ENCODE assay signal across 11 mouse cellular contexts in genomic region chr14:122465931-122466490, GRCm38 (mm10). TPM values are rescaled to one million over a fixed set of nuclear protein-coding genes. Genes with fewer than 3 reads are reported as not detected.
DNase-seq lines count a peak whose midpoint lies in the region; ATAC-seq and TF ChIP-seq lines count a peak whose summit lies in the region.
"Had no signal": no experiment of that assay in that cellular context is flagged by ENCODE, and none has a peak within 500 bp of the region (broad histone marks: within the 10 kb centered on the region; RNA-seq: fewer than 3 reads in every experiment).

No protein-coding gene starts in this region.

- H3K4me3 ChIP-seq in forebrain, embryonic 12.5 days (replicated peaks): peak overlapping the region; percentile 72
- peak overlapping the region; percentile 55; the same call in 1 of the 2 replicates for H3K4me3 ChIP-seq in limb, embryonic 14.5 days (replicated peaks; ENCODE audit: low read length)
- H3K4me3 ChIP-seq in stomach, postnatal 0 days (ENCODE audit: low read depth, low read length): no peak overlapping the region

- no peak for TF ChIP-seq CTCF in stomach, postnatal 0 days (IDR thresholded peaks at IDR 0.05; ENCODE audit: low read depth)

- DNase-seq in embryo, embryonic 10.5 days (ENCODE audit: low spot score): peak; percentile 46
- no peak for DNase-seq in embryo, embryonic 9.5 days (ENCODE audit: extremely low spot score)
- DNase-seq in ES-CJ7 (ENCODE audit: low read depth, low spot score) (peak; percentile 69), MN1 (ENCODE audit: low spot score) (no peak)
- DNase-seq in limb, embryonic 14.5 days (ENCODE audit: low spot score): no peak
- no peak for DNase-seq in thymus, postnatal 0 days (ENCODE audit: low spot score)
- DNase-seq in stomach, postnatal 0 days (ENCODE audit: low spot score): no peak

- H3K9ac ChIP-seq in forebrain, embryonic 12.5 days: peak overlapping the region; percentile 96
- 0 out of 2 replicates have a peak overlapping the region, but pooled peaks have one; percentile 7 for H3K9ac ChIP-seq in limb, embryonic 14.5 days (ENCODE audit: low read depth, low read length, severe bottlenecking)
- no peak overlapping the region for H3K9ac ChIP-seq in stomach, postnatal 0 days (ENCODE audit: low read length)
- H3K9ac ChIP-seq: embryonic facial prominence, embryonic 15.5 days had no signal

- TF ChIP-seq EP300 in stomach, postnatal 0 days (optimal IDR thresholded peaks at IDR 0.05): no peak

- H3K27ac ChIP-seq in forebrain, embryonic 12.5 days: peak overlapping the region; percentile 99
- H3K27ac ChIP-seq in limb, embryonic 14.5 days (replicated peaks; ENCODE audit: low read depth, low read length): no peak overlapping the region
- H3K27ac ChIP-seq in stomach, postnatal 0 days (replicated peaks): no peak overlapping the region
- H3K27ac ChIP-seq: embryonic facial prominence, embryonic 15.5 days had no signal

- TF ChIP-seq POLR2A in limb, embryonic 14.5 days (IDR thresholded peaks at IDR 0.05; ENCODE audit: borderline replicate concordance, extremely low read depth, insufficient read depth, insufficient read length): no peak

- H3K9me3 ChIP-seq in forebrain, embryonic 12.5 days: no peaks in the 10 kb centered on the region
- no peaks in the 10 kb centered on the region for H3K9me3 ChIP-seq in limb, embryonic 14.5 days (ENCODE audit: control insufficient read depth, low read length)
- H3K9me3 ChIP-seq in stomach, postnatal 0 days (ENCODE audit: control insufficient read depth, low read length): no peaks in the 10 kb centered on the region
- H3K9me3 ChIP-seq: embryonic facial prominence, embryonic 15.5 days had no signal

- H3K4me2 ChIP-seq in forebrain, embryonic 12.5 days: peak overlapping the region; percentile 76
- H3K4me2 ChIP-seq in limb, embryonic 14.5 days (replicated peaks; ENCODE audit: low read depth, low read length, severe bottlenecking): peak overlapping the region; percentile 86
- no peak overlapping the region for H3K4me2 ChIP-seq in stomach, postnatal 0 days (replicated peaks; ENCODE audit: low read depth)

- H3K4me1 ChIP-seq in forebrain, embryonic 12.5 days: peaks cover 54% of the 10 kb centered on the region
- H3K4me1 ChIP-seq in limb, embryonic 14.5 days (ENCODE audit: control insufficient read depth, insufficient read depth, low read length): peaks cover 14% of the 10 kb centered on the region
- H3K4me1 ChIP-seq in stomach, postnatal 0 days (replicated peaks; ENCODE audit: control insufficient read depth, insufficient read depth): peaks cover 3% of the 10 kb centered on the region

- 25% methylated on average over 13 of the region's 13 CpGs for WGBS in forebrain, embryonic 12.5 days
- whole genome bisulfite sequencing in limb, embryonic 14.5 days: 28% methylated on average over 13 of the region's 13 CpGs
- 27% methylated on average over 13 of the region's 13 CpGs for WGBS in stomach, postnatal 0 days

- ATAC-seq in forebrain, embryonic 12.5 days (ENCODE audit: low FRiP score): no peak
- ATAC-seq in limb, embryonic 14.5 days (ENCODE audit: low FRiP score, low read depth): no peak
- ATAC-seq in stomach, postnatal 0 days (ENCODE audit: low FRiP score, low TSS enrichment): no peak

- H3K36me3 ChIP-seq in forebrain, embryonic 12.5 days (replicated peaks): no peaks in the 10 kb centered on the region
- no peaks in the 10 kb centered on the region for H3K36me3 ChIP-seq in limb, embryonic 14.5 days (ENCODE audit: control insufficient read depth, insufficient read depth, low read length)
- H3K36me3 ChIP-seq in stomach, postnatal 0 days (ENCODE audit: control insufficient read depth, insufficient read depth, low read length): no peaks in the 10 kb centered on the region
- H3K36me3 ChIP-seq: embryonic facial prominence, embryonic 15.5 days had no signal

- H3K27me3 ChIP-seq in forebrain, embryonic 12.5 days: peaks cover 70% of the 10 kb centered on the region
- H3K27me3 ChIP-seq in limb, embryonic 14.5 days (ENCODE audit: control insufficient read depth, insufficient read depth, low read length): peaks cover 95% of the 10 kb centered on the region
- peaks cover 41% of the 10 kb centered on the region; the same call in 1 of the 2 replicates for H3K27me3 ChIP-seq in stomach, postnatal 0 days (ENCODE audit: control insufficient read depth, insufficient read depth, low read length)

RNA-seq across cellular contexts. Expression of gene Zic5, which starts 0.5 kb away (rescaled TPM):
- polyA plus RNA-seq in forebrain, embryonic 12.5 days (2016; fragmentation: Nextera tagmentation; extraction: Ambion mirVana): 18.6 and 25.8 TPM in 2 replicates
- polyA plus RNA-seq in limb, embryonic 14.5 days (2012; rRNA removed): 0.47 and 1.3 TPM in 2 replicates
- 0.76 and 0.94 TPM in 2 replicates for polyA plus RNA-seq in limb, embryonic 14.5 days (2014; fragmentation: Nextera tagmentation; extraction: Ambion mirVana)
- not detected in 2 replicates for polyA plus RNA-seq in thymus, postnatal 0 days (2015; fragmentation: Nextera tagmentation; extraction: Ambion mirVana)
- not detected in 2 replicates for polyA plus RNA-seq in stomach, postnatal 0 days (2015; fragmentation: Nextera tagmentation; extraction: Ambion mirVana)
- polyA plus RNA-seq: lung, embryonic 16.5 days had no signal

RNA-seq across cellular contexts. Expression of gene Zic2, which starts 9.2 kb away (rescaled TPM):
- 12.7 and 16.3 TPM in 2 replicates for polyA plus RNA-seq in forebrain, embryonic 12.5 days (2016; fragmentation: Nextera tagmentation; extraction: Ambion mirVana)
- polyA plus RNA-seq in limb, embryonic 14.5 days (2012; rRNA removed): 4.0 and 6.0 TPM in 2 replicates
- polyA plus RNA-seq in limb, embryonic 14.5 days (2014; fragmentation: Nextera tagmentation; extraction: Ambion mirVana): 0.80 and 1.1 TPM in 2 replicates
- not detected in 2 replicates for polyA plus RNA-seq in thymus, postnatal 0 days (2015; fragmentation: Nextera tagmentation; extraction: Ambion mirVana)
- not detected in 2 replicates for polyA plus RNA-seq in stomach, postnatal 0 days (2015; fragmentation: Nextera tagmentation; extraction: Ambion mirVana)
- polyA plus RNA-seq: lung, embryonic 16.5 days had no signal

RNA-seq across cellular contexts. Expression of gene Gm5089, which starts 15.1 kb away (rescaled TPM):
- polyA plus RNA-seq in forebrain, embryonic 12.5 days (2016; fragmentation: Nextera tagmentation; extraction: Ambion mirVana): 1.6 and 2.1 TPM in 2 replicates
- polyA plus RNA-seq in limb, embryonic 14.5 days (2012; rRNA removed): not detected in 2 replicates
- 0.25 TPM in 1 of 2 replicates, not detected in the other for polyA plus RNA-seq in limb, embryonic 14.5 days (2014; fragmentation: Nextera tagmentation; extraction: Ambion mirVana)
- polyA plus RNA-seq in thymus, postnatal 0 days (2015; fragmentation: Nextera tagmentation; extraction: Ambion mirVana): not detected in 2 replicates
- not detected in 2 replicates for polyA plus RNA-seq in stomach, postnatal 0 days (2015; fragmentation: Nextera tagmentation; extraction: Ambion mirVana)
- polyA plus RNA-seq: adrenal gland, adult 2 months; lung, embryonic 16.5 days had no signal

RNA-seq across cellular contexts. Expression of gene Gm10837, which starts 24.4 kb away (rescaled TPM):
- polyA plus RNA-seq in forebrain, embryonic 12.5 days (2016; fragmentation: Nextera tagmentation; extraction: Ambion mirVana): 0.36 and 0.59 TPM in 2 replicates
- polyA plus RNA-seq in limb, embryonic 14.5 days (2012; rRNA removed): not detected in 2 replicates
- 0.12 TPM in 1 of 2 replicates, not detected in the other for polyA plus RNA-seq in limb, embryonic 14.5 days (2014; fragmentation: Nextera tagmentation; extraction: Ambion mirVana)
- polyA plus RNA-seq in thymus, postnatal 0 days (2015; fragmentation: Nextera tagmentation; extraction: Ambion mirVana): not detected in 2 replicates
- not detected in 2 replicates for polyA plus RNA-seq in stomach, postnatal 0 days (2015; fragmentation: Nextera tagmentation; extraction: Ambion mirVana)
- polyA plus RNA-seq: adrenal gland, adult 2 months; embryonic facial prominence, embryonic 15.5 days; lung, embryonic 16.5 days had no signal

Comparison
In these comparisons a context has a peak if more than half of its experiments do, and no peak if none do; other contexts are left out.
1. DNase-seq: peak in embryo, embryonic 10.5 days (single experiment) and ES-CJ7 (single experiment); none in embryo, embryonic 9.5 days (single experiment), limb, embryonic 14.5 days (single experiment), thymus, postnatal 0 days (single experiment), stomach, postnatal 0 days (single experiment) and MN1 (single experiment).